Mouse (Mus musculus) frontal cortex, adult (tissue): ENCODE measurements at regions not wholly inside any gene's neighbourhood (a gene's known extent, or its start where the extent isn't known, plus 50 kb on each side); places are given as distances from the start of the nearest gene placed in this dataset.
A peak's percentile ranks its signal among the peaks of the same experiment; 100 is the strongest.

ENCODE experiments used
- ATAC-seq: cut with Nextera tagmentation; 2 replicates; pipeline ENCODE4 v1.9.2; 2017; ENCODE audit warnings: mild to moderate bottlenecking, moderate library complexity, mixed read lengths; ENCODE audit not compliant: low TSS enrichment

DNA sequence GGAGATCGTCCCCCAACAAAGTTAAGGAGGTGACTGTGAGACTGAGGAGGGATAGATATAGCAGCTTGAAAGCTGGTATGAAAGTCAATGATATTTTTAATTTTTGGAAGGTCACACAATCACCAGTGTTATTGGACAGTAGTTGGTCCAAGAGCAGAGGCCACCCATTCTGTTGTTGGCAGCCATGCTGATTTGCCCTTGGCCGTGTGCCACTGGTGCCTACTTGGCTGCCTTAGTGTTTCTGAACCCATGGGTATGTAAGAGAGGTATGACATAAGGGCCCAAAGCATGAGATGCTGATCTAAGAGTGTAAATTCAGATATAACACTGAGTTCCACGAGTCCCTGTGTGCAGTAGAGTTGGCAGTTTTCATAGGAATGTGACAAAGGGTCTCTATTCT lies 153.7 kb downstream of the Pax1 start:
- no peak for ATAC-seq

GRCm38 (mm10) chr2:147514748-147515147 lies 153.0 kb downstream of the Pax1 start:
- ATAC-seq: no peak

DNA sequence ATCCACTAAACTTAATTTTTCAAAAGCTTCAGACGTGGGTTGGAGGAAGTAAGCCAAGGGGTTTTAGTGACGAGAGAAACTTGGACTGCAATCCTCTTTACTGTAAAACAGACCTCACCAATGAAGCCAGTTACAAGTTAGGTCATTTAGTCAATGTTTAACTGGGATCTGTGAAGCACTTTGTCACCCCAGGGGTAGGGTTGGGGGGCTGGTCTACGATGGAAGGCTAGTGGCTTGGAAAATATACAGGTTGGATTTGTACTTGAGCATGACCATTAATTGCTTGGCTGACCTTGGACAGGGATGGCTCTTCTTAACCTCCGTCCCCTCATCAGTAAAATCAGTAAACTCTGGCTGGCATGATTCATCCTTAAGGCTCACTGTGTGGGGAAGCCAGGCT lies 142.2 kb downstream of the Pax1 start:
- ATAC-seq: no peak

- no peak for ATAC-seq
These were observed 137.0 kb downstream of the Pax1 start for GRCm38 (mm10) chr2:147498731-147499130.

DNA sequence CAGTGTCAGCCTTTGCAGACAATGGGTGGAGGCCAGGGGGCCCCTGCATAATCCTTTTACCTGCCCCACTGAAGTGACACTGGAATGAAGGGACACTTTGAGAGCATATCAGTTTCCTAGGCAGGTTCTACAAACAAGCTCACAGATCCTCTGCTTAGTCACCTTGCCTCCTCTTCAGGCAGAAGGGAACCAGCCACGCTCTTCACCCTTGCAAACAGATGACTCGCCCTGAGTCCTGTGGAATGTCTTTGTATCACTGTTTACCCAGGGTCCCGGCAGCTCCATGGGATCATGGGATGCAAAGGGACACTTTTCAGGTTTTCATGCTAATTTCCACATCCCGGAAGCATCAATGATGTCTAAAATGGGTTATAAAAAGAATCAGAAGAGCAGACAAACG lies 94.2 kb downstream of the Pax1 start:
- ATAC-seq: no peak

- peak; percentile 97 for ATAC-seq
These were observed 92.9 kb downstream of the Pax1 start for GRCm38 (mm10) chr2:147454362-147455257.
